Mouse (Mus musculus): ENCODE measurements at regions not wholly inside any gene's neighbourhood (a gene's known extent, or its start where the extent isn't known, plus 50 kb on each side); places are given as distances from the start of the nearest gene placed in this dataset.

- ATAC-seq (no peak), DNase-seq (ENCODE audit: low spot score) (peak; percentile 6)
- peak; percentile 31 for TF ChIP-seq CTCF (IDR thresholded peaks at IDR 0.05; ENCODE audit: low read depth)
- H3K9me3 ChIP-seq (ENCODE audit: low read length) = no peaks in the 10 kb centered on the region
- WGBS = 37% methylated on average over 2 of the region's 2 CpGs
- no peak overlapping the region for H3K4me3 ChIP-seq (ENCODE audit: low read length)
- H3K27me3 ChIP-seq (ENCODE audit: insufficient read depth, low read length) = no peaks in the 10 kb centered on the region
- H3K36me3 ChIP-seq (ENCODE audit: insufficient read depth, low read length) = no peaks in the 10 kb centered on the region
- H3K4me1 ChIP-seq (ENCODE audit: insufficient read depth, low read length) = no peaks in the 10 kb centered on the region
- no peak overlapping the region for H3K27ac ChIP-seq
- no peak overlapping the region for H3K9ac ChIP-seq (replicated peaks; ENCODE audit: low read length)
- no peak overlapping the region for H3K4me2 ChIP-seq (ENCODE audit: low read depth, low read length)
These were observed 1235.8 kb downstream of the Pcdh19 start for GRCm38 (mm10) chrX:132452986-132453385.

All from hindbrain, postnatal 0 days (tissue).